In genomic region chr19:30117241-30117640, GRCm38 (mm10) we compare ENCODE assay signal across 17 mouse cellular contexts. TPM values are rescaled to one million over a fixed set of nuclear protein-coding genes. Genes with fewer than 3 reads are reported as not detected.
DNase-seq lines count a peak whose midpoint lies in the region; ATAC-seq and TF ChIP-seq lines count a peak whose summit lies in the region.
"Had no signal": no experiment of that assay in that cellular context is flagged by ENCODE, and none has a peak within 500 bp of the region (broad histone marks: within the 10 kb centered on the region; RNA-seq: fewer than 3 reads in every experiment).

No protein-coding gene starts in this region.

- no peak overlapping the region for H3K9ac ChIP-seq in forebrain, embryonic 11.5 days (ENCODE audit: low read length)
- H3K9ac ChIP-seq in hindbrain, embryonic 13.5 days = no peak overlapping the region
- no peak overlapping the region for H3K9ac ChIP-seq in midbrain, embryonic 15.5 days
- H3K9ac ChIP-seq: heart, embryonic 15.5 days; liver, embryonic 14.5 days had no signal

- no peak overlapping the region for H3K4me2 ChIP-seq in forebrain, embryonic 11.5 days (ENCODE audit: low read depth, low read length, severe bottlenecking)
- H3K4me2 ChIP-seq in hindbrain, embryonic 13.5 days = no peak overlapping the region; the same call in 1 of the 2 replicates
- peak overlapping the region; percentile 33; the same call in 1 of the 2 replicates for H3K4me2 ChIP-seq in midbrain, embryonic 15.5 days
- H3K4me2 ChIP-seq: heart, embryonic 15.5 days had no signal

- H3K36me3 ChIP-seq in forebrain, embryonic 10.5 days (replicated peaks) = peaks cover 90% of the 10 kb centered on the region
- H3K36me3 ChIP-seq in forebrain, embryonic 11.5 days (ENCODE audit: control insufficient read depth, insufficient read depth, low read length) = no peaks in the 10 kb centered on the region; the same call in 1 of the 2 replicates
- no peaks in the 10 kb centered on the region for H3K36me3 ChIP-seq in hindbrain, embryonic 13.5 days
- H3K36me3 ChIP-seq in midbrain, embryonic 15.5 days (replicated peaks) = no peaks in the 10 kb centered on the region
- H3K36me3 ChIP-seq: heart, embryonic 15.5 days had no signal

- peaks cover 74% of the 10 kb centered on the region for H3K4me1 ChIP-seq in forebrain, embryonic 10.5 days
- peaks cover 6% of the 10 kb centered on the region for H3K4me1 ChIP-seq in forebrain, embryonic 11.5 days (replicated peaks; ENCODE audit: control insufficient read depth, insufficient read depth, low read length)
- peaks cover 49% of the 10 kb centered on the region for H3K4me1 ChIP-seq in hindbrain, embryonic 13.5 days (replicated peaks)
- H3K4me1 ChIP-seq in midbrain, embryonic 15.5 days = peaks cover 64% of the 10 kb centered on the region

- no peak for TF ChIP-seq POLR2A in brain, embryonic 14.5 days (IDR thresholded peaks at IDR 0.05; ENCODE audit: borderline replicate concordance, extremely low read depth, insufficient read depth, insufficient read length, poor library complexity, severe bottlenecking)

- H3K4me3 ChIP-seq in forebrain, embryonic 10.5 days = no peak overlapping the region
- H3K4me3 ChIP-seq in forebrain, embryonic 11.5 days (ENCODE audit: low read depth, low read length) = no peak overlapping the region
- H3K4me3 ChIP-seq in hindbrain, embryonic 13.5 days = no peak overlapping the region
- H3K4me3 ChIP-seq in midbrain, embryonic 15.5 days = no peak overlapping the region
- H3K4me3 ChIP-seq: gastrocnemius, adult 2 months; heart, embryonic 15.5 days had no signal

- DNase-seq in forebrain, embryonic 10.5 days (ENCODE audit: extremely low spot score, low spot score) = no peak
- DNase-seq in forebrain, embryonic 11.5 days (ENCODE audit: low spot score) = no peak
- DNase-seq in brain, embryonic 14.5 days (ENCODE audit: low read depth) = peak; percentile 62
- DNase-seq in frontal cortex, postnatal 10 days (ENCODE audit: low spot score in 2 of 2) = no peak
- DNase-seq in gastrocnemius, postnatal 14 days = no peak
- no peak for DNase-seq in cerebellum, postnatal 36 days
- DNase-seq: cerebellum, adult 8-10 months; gastrocnemius, adult 2 months; kidney, postnatal 10 days; lung, postnatal 36 days; right cerebral cortex, postnatal 14 days had no signal

- no peaks in the 10 kb centered on the region for H3K27me3 ChIP-seq in forebrain, embryonic 10.5 days (ENCODE audit: poor library complexity, severe bottlenecking)
- no peaks in the 10 kb centered on the region for H3K27me3 ChIP-seq in forebrain, embryonic 11.5 days (ENCODE audit: control insufficient read depth, insufficient read depth, low read length)
- H3K27me3 ChIP-seq in hindbrain, embryonic 13.5 days = no peaks in the 10 kb centered on the region
- H3K27me3 ChIP-seq in midbrain, embryonic 15.5 days (replicated peaks) = no peaks in the 10 kb centered on the region
- H3K27me3 ChIP-seq: CH12.LX; heart, embryonic 15.5 days had no signal

- no peak for ATAC-seq in forebrain, embryonic 11.5 days (replicated peaks; ENCODE audit: low FRiP score)
- no peak for ATAC-seq in hindbrain, embryonic 13.5 days (ENCODE audit: low FRiP score)
- peak; percentile 43 for ATAC-seq in midbrain, embryonic 15.5 days (replicated peaks)
- ATAC-seq: inflammation-experienced regulatory T-cells, adult 6 months had no signal

- no peak for TF ChIP-seq CTCF in brain, embryonic 14.5 days (IDR thresholded peaks at IDR 0.05; ENCODE audit: borderline replicate concordance, extremely low read depth, insufficient read depth, insufficient read length)

- H3K9me3 ChIP-seq in forebrain, embryonic 10.5 days = no peaks in the 10 kb centered on the region
- H3K9me3 ChIP-seq in forebrain, embryonic 11.5 days (ENCODE audit: control insufficient read depth, low read length) = no peaks in the 10 kb centered on the region
- no peaks in the 10 kb centered on the region for H3K9me3 ChIP-seq in hindbrain, embryonic 13.5 days
- no peaks in the 10 kb centered on the region for H3K9me3 ChIP-seq in midbrain, embryonic 15.5 days
- H3K9me3 ChIP-seq: heart, embryonic 15.5 days had no signal

- WGBS in forebrain, embryonic 10.5 days = 84% methylated on average over 4 of the region's 4 CpGs
- 69% methylated on average over 4 of the region's 4 CpGs for WGBS in forebrain, embryonic 11.5 days
- 74% methylated on average over 4 of the region's 4 CpGs for WGBS in hindbrain, embryonic 13.5 days
- 44% methylated on average over 4 of the region's 4 CpGs for WGBS in midbrain, embryonic 15.5 days

- peak overlapping the region; percentile 3; the same call in 1 of the 2 replicates for H3K27ac ChIP-seq in forebrain, embryonic 10.5 days
- H3K27ac ChIP-seq in forebrain, embryonic 11.5 days (ENCODE audit: low read depth, low read length) = no peak overlapping the region
- H3K27ac ChIP-seq in hindbrain, embryonic 13.5 days = peak overlapping the region; percentile 91
- H3K27ac ChIP-seq in midbrain, embryonic 15.5 days = peak overlapping the region; percentile 88
- H3K27ac ChIP-seq: gastrocnemius, adult 2 months; liver, embryonic 14.5 days had no signal

- intact Hi-C loops in gastrocnemius, postnatal 14 days (cut with DNase I; ENCODE audit: low total_unique reads) = no loop called here

RNA-seq across cellular contexts. Expression of gene Gldc, which starts 58.0 kb away (rescaled TPM):
- polyA plus RNA-seq in forebrain, embryonic 10.5 days (2016; fragmentation: Nextera tagmentation; extraction: Ambion mirVana) = 48.4 and 49.3 TPM in 2 replicates
- 50.8 and 52.6 TPM in 2 replicates for polyA plus RNA-seq in forebrain, embryonic 11.5 days (2014; fragmentation: Nextera tagmentation; extraction: Ambion mirVana)
- 13.7 and 18.0 TPM in 2 replicates for polyA plus RNA-seq in brain, embryonic 14.5 days (2012; rRNA removed)
- 8.6 and 9.1 TPM in 2 replicates for polyA plus RNA-seq in hindbrain, embryonic 13.5 days (2015; fragmentation: Nextera tagmentation; extraction: Ambion mirVana)
- polyA plus RNA-seq in midbrain, embryonic 15.5 days (2015; fragmentation: Nextera tagmentation; extraction: Ambion mirVana) = 6.6 and 7.7 TPM in 2 replicates
- under 1 TPM; 0.11 to 0.21 TPM for total RNA-seq in gastrocnemius, postnatal 14 days (2021)
